Mouse (Mus musculus): ENCODE measurements around the gene Dedd.

The Dedd gene

DNA sequence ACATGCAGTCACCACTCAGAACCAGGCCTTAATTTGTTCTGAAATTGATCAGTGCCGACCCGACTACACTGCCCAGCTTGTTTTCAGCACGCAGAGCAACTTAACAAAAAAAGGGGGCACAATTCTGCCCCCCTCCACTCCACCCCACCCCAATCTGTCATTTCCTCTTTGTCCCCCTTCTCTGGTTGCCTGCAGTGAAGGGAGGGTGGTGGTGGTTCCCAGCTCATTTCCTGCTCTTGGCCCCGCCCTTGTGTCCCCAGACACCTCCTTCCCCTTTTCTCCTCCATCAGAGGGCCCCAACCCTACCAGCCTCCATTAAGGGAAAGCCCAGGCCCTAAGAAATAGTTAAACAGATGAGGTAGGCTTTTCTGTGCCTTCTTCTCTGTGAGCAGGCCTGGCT is 61.2 kb downstream of the Dedd start:
- in situ Hi-C loops (cut with MboI; ENCODE audit: unreplicated experiment in 2 of 2): no loop called here
